Mouse (Mus musculus) retina, embryonic 14.5 days (tissue): Measurements from ENCODE around the gene Hoxd9.

Source experiments
- DNase-seq: peaks from one replicate; pipeline ENCODE4 v3.0.0-alpha.2; 2015; ENCODE audit warnings: low spot score

Gene Hoxd9

GRCm38 (mm10) chr2:74733765-74734164, 36.2 kb downstream of the Hoxd9 start:
- no peak for DNase-seq

DNA sequence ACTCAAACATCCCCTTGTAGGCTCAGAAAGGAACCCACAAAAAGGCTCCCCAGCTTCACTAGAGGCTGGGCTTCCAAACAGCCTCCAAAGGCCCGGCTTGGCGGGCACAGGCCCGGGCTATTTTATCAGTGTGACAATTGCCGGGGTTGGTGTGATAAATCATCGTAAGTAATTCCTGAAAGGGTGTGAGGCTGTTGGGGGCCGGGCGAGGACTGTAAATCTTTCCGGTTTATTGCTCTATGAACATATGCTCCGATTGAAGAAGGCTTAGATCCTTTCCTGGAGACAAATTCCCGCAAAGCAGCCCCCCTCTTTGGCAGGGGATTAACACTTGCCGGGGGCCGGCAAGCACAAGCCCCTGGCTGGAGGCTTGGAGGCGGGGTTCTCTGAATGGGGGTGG, 36.9 kb downstream of the Hoxd9 start:
- no peak for DNase-seq

DNA sequence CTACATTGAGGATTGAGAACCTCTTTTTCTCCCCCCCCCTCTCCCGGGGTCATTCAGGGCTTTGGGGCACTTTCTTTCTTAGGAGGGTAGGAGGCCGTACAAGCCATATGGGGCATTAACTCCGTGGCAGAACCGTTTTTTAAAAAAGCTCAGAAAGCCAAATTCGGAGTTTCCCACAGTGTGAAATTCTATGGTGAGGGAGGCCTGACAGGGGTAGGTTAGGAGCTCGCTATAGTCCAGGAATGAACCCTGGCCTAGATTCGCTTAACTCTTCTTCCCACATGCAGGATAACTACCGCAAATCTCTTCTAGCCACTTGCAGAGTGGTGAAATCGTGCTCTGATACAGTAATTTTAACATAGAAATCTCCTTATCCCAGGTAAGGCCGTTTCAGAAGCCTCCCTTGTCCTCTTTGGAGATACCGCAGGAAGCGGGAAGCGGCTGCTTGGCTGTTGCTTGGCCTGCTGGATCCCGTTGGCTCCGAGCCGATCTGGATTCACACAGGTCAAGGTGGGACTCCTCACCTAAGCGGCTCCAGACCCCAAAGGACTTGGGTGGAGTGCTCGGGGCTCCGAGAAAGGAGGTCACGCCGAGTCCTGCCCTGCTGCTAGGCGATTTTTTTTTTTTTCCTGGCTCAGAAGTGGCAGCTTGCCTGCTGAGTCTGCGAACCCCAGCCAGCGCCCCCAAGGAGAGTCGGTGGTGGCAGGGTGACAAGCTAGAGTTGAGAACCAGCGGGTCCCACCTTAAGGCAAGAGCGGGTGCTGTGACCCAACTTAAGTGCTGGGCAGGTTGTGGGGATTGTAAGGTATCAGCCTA, 37.7 kb downstream of the Hoxd9 start:
- DNase-seq = no peak

GRCm38 (mm10) chr2:74735851-74736687, 38.5 kb downstream of the Hoxd9 start:
- no peak for DNase-seq

- DNase-seq = no peak
Measured at GRCm38 (mm10) chr2:74736688-74737577, 39.4 kb downstream of the Hoxd9 start.

DNA sequence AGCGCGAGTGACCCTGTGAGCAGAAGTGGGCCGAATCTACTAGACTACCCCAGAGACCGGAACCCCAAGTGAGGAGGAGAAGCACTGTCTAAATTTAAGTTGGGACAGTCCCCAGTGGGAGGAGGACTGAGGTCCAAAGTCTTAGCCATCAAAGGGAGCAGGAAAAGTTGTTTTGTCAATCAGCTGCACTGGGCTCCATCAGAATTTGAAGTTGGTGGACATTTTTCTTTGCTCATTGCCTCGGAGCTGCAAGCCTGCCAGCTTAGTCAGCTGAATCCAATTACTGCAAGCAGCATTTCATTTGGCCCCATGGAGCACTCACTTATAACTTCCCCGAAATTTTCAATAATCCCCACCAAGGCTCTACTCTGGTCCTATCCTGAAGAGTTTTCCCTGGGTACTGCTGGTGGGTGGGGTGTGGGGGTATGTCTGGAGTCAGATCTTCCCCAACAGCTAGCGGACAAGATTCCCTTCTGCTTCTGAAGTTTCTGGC, 40.1 kb downstream of the Hoxd9 start:
- no peak for DNase-seq

DNA sequence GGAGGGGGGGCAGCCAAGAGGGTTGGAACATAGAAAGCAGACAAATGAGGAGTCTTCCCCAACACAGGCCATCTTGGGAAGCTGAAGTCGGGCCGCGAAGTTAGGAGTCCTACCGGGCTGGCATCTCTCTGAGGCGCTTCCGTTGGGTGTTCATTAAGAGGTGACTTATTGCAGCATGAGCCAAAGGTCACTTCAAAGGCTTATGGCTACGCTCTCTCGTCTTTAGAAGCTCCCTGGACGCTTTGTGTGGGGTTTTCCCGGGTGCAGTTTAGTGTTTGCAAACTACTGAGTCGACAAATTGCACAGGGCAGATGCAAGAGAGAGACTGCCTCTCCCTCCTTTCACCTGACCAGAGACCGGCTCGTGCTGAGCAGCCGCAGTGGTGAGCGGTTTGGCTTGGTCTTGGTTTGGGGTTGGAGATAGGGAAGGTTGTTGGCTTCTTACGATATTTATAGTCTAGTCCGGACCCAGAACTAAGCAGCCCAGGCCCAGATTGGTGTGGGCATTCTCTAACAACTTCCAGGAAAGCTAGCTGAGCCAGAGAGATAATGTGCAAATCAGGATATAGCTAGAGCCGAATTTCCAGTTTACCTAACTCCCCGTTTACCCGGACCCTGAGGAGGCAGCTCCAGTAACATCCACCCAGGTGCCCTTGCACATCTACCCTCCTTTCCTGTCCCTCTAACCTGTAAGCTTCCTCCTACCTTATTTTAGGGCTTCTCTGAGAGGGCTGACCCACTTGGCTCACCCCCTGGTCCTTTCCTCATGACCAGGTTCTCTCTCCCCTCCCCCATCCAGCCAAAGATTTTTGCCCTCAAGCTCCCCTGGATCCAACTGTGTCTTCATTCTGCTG, 41.3 kb downstream of the Hoxd9 start:
- no peak for DNase-seq

GRCm38 (mm10) chr2:74739476-74739800, 41.9 kb downstream of the Hoxd9 start:
- DNase-seq = no peak

DNA sequence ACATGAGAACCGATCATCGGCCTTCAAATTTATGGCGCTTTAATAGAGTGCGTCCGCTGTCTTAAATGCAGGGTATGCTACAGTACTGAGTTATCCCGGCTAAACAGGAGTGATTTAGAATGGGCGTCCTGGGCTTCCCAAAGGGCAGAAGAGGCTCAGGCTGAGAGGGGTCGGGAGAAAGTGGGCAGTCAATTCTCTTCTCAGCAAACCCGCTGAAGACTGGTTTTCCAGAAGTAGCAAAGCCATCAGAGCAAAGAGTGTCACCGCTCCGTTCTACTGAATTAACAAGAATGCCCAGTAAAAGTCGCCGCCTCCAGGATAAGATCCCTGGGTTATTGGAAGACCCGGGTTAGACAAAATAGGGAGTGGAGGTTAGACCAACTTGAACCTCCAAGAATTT, 42.3 kb downstream of the Hoxd9 start:
- DNase-seq = no peak

DNA sequence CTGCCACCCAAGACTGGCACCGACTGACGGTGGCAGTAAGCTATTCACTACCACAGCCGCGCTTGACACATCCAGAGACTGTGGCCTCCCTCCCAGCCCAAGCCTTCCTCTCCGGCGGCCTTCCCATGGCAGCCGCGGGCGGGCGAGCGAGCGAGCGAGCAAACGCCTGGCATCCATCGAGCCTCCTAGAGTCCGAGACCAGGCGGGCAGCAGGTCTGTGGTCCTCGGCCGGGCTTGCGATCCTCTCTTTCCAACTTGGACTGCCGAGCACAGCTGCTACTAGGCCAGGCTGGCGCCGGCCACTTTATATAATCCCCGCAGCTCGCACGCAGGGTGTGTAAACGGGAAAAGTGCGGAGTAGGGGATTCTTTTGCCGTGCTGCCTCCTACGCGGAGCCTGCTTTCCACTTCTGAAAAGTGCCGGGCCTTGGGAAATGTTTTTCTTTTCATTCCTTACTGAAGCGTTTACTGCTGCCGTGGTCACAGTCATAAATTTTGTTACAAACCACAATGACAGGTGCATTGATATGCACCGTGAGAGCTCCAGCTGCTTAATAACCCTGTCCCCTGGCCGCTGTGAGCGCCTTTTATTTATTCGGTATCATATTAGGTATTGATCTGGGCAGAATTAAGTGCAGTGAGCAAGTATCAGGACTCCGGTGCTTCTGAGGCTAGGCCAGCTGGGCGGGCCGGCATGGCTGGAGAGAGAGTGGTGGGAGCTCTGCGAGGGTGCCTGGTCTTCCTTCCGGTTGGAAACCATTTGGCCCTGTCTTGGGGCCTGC, 43.0 kb downstream of the Hoxd9 start:
- no peak for DNase-seq

- no peak for DNase-seq
Measured at GRCm38 (mm10) chr2:74741252-74741978, 43.9 kb downstream of the Hoxd9 start.

GRCm38 (mm10) chr2:74741979-74742277, 44.4 kb downstream of the Hoxd9 start:
- DNase-seq = no peak

DNA sequence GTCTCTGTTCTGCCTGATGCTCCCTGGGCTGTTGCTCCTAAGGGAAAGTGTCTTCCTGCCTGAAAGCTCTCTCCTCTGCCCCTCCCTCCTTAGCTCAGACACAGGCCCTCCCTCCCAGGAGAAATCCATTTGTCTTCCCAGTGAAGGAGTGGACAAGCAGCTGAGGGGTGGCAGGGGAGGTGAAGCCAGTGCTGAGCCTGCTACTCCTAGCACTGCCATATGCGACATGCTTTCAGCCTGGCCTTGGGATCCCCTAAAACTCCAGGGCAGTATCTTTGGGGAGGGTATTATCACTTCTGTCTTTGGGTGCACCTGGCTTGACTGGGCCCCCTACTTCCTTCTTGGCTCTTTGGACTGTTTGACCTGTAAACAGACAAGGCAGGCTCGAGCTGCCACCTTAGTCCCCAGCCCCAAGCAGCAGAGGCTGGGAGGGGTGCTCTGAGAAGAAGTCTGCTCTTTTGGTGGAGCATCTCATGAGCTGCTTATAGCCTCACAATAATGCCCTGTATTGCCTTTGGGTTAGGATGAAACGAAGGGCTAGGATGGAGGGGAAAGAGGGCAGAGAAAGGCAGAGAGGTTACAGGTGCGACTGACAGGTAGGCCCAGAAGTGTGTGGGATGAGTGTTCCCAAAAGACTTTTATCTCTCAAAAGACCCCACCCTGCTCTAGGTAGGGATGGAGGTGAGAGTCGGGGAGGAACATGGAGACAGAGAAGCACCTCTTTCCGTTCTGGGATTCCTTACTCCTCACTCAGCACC, 48.2 kb downstream of the Hoxd9 start:
- no peak for DNase-seq

- DNase-seq = no peak
Measured at GRCm38 (mm10) chr2:74746298-74746921, 48.9 kb downstream of the Hoxd9 start.

DNA sequence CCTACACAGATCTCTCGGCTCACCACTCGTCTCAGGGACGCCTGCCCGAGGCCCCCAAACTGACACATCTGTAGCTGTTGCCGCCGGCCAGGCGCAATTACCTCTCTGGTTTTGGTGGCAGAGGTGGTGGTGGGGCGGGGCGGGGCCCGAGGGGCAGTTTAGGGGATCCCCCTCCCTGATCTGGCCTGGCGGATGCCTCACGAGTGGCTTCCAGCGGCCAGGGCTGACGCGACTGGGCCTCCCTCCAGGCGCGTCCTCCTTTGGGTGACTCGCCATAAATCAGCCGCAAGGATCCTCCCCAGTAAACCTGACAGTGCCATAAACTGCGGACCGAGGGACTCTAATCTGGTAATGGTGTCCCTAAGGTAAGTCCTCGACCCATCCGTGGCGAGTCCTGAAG, 49.5 kb downstream of the Hoxd9 start:
- no peak for DNase-seq

GRCm38 (mm10) chr2:74747661-74748141, 50.2 kb downstream of the Hoxd9 start:
- DNase-seq = no peak

- no peak for DNase-seq
Measured at GRCm38 (mm10) chr2:74748436-74748995, 51.0 kb downstream of the Hoxd9 start.
